Mouse (Mus musculus): ENCODE data around the gene Dgki.

Gene Dgki

DNA sequence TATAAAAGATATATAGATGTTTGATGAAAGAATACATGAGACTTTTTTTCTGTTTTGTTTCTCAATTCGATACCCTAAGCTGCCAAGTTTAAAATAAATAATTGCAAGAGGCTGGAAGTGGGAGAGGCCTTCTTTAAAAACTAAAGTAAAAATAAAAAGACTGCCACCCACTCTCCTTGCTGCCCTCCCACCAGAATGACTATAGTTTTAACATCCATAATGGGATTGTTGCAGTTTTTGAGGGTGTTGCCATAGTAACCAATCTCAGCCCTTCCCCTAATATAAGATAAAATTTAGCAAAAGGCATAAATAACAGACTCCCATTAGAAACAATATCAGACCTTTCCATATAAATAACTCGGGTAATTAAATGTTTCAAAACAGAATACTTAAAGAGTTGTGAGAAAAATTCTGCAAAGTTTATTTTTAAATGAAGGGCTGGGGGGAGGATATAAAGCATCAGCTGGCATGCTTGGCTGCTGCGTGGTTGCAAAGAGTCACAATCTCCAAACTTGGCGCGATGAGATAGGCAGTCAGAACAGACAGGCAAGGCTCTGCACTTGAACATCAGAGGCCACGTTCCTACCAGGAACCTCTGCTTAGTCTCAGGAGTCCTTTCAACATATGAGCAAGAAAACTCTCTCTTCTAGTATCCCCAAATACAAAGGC is 57.8 kb downstream of the Dgki start:
- DNase-seq (ENCODE audit: low read depth, low spot score) = no peak

DNA sequence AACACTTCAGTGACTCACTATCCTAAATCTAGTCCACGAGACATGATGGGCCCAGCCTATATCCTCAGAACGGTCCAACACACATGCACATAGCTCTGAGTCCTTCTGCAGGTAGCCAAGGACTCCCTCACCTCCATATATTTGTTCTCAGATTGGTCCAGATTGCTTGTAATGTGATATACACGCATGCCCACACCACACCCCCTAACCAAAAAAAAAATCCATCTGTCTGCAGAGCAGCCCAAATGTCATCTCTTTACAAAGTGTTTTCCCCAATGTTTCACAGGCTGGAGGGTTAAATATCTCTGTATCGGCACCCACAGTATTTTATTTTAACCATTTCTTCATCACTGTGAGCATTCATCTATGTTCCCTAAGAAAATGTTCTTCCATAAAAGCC is 58.5 kb downstream of the Dgki start:
- DNase-seq (ENCODE audit: low read depth, low spot score) = no peak

DNA sequence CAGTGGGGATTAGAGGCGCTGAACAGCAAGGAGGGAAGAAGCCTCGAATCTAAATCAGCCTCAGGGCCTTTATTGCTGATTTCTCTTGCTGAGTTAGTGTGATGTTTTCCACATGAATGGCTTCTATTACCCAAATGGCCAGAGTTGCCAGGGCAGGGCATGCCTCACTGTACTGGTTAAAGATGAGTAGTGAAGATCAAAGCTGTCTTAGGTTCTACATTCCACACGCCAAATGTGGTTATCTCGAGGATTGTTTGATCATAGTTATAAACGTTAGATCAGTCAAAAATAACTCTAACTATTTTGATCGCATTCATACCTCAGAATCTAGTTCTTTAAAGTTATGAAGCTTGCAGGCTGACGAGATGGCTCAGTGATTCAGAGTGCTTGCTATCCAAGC is 59.8 kb downstream of the Dgki start:
- DNase-seq (ENCODE audit: low read depth, low spot score) = no peak

DNA sequence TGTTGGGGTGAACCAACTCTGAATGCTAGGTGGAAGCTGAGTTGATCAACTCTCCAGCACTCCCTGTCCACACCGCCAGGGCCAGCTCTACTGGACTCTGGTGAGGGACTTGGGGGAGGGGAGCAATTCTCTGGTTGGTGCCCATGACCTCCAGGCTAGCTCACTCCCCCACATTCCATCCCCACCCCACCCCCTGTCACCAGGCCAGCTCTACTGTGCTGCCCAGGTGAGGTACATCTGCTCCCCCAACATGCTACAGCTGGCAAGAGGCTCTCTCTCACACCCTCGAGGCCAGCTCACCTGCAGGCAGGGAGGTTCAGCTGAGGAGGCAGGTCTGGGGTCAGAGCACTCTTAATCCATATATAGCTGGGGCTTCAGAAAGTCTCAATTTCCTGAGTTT is 63.1 kb downstream of the Dgki start:
- no peak for DNase-seq (ENCODE audit: low read depth, low spot score)

DNA sequence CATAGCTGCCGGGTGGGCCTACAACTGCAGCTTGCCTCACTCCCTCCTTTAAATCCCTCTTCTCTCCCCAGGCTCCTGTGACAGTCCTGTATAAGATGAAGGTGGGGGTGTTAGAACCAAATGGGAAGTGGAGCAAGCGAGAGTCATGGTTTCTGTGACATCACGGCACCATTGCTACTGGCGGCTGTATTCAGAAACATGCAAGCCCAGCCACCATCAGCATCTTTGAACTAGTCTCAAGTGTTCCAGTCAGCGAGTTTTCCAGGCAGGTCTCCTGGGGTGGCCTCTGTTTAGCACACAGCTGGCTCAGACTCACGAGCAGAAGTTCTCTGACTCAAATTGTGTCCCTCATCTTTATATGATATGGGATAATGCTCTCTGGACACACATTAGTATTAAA is 68.8 kb downstream of the Dgki start:
- DNase-seq (ENCODE audit: low read depth, low spot score) = no peak

DNA sequence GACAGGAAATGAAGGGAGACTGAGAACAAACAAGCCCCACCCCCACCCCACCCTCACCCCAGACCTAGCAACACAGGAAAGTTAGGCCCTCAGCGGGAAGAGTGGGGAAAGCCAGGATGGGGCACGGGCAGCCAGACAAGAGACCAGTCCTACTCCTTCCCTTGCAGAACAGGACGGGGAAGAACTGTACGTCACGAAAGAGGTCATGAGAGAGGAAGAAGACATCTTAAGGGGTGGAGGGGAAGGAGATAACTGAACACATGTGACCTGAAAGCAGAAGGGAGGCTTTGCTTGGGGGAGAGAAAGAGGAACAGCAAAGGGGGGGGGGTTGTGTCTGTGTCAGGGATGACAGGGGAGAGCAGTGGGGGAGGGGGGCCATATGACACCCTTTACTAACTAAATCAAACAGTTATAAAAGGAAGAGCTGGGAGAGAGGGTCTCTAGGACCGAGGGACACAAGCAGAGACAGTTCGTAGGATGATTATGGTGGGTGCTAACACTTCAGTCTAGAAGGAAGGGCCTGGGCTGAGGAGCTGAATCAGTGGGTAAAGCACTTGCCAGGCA is 77.0 kb downstream of the Dgki start:
- no peak for DNase-seq (ENCODE audit: low read depth, low spot score)

DNA sequence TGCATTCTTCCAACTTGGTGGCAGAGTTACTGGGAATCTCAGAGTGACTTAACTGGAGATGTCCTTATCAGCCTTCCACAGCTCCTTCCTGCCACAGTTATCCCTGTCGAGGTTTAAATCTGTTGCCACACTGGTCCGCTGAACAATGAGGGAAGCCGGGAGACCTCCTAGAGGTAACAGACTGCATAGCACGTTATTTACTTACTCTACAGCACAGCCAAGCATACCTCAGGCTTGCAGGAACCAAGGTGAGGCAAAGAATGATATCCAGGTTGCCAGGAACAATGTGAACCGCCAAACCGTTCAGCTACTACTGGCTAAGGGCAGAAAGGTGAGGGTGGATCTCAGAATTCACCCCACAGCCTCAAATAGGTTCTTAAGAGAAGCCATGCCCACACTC is 78.0 kb downstream of the Dgki start:
- DNase-seq (ENCODE audit: low read depth, low spot score) = no peak

DNA sequence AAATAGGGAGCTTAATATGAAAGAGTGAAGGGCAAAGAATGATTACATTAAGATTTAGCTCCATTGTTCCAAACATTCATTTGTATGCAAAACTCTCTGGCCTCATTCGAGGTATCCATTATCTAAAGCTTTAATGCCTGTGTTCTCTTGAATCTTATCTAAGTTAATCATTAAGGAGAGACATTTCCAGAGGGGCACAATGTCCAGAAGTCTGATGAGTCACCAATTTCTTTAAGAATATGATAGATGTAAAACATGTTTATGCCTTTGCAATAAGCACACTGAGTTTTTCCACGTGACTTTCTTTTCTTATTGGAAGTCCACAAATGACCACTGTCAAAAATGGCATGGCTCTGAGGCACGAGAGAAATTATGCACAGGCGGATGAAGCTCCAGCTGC is 80.9 kb downstream of the Dgki start:
- DNase-seq (ENCODE audit: low read depth, low spot score) = no peak

GRCm38 (mm10) chr6:37216342-37216763 is 83.6 kb downstream of the Dgki start:
- DNase-seq (ENCODE audit: low read depth, low spot score) = no peak

GRCm38 (mm10) chr6:37215655-37216054 is 84.3 kb downstream of the Dgki start:
- no peak for DNase-seq (ENCODE audit: low read depth, low spot score)

- no peak for DNase-seq (ENCODE audit: low read depth, low spot score)
Observed at GRCm38 (mm10) chr6:37212930-37213329, 87.1 kb downstream of the Dgki start.

GRCm38 (mm10) chr6:37211545-37212247 is 88.3 kb downstream of the Dgki start:
- no peak for DNase-seq (ENCODE audit: low read depth, low spot score)

GRCm38 (mm10) chr6:37202901-37203300 is 97.1 kb downstream of the Dgki start:
- DNase-seq (ENCODE audit: low read depth, low spot score) = no peak

DNA sequence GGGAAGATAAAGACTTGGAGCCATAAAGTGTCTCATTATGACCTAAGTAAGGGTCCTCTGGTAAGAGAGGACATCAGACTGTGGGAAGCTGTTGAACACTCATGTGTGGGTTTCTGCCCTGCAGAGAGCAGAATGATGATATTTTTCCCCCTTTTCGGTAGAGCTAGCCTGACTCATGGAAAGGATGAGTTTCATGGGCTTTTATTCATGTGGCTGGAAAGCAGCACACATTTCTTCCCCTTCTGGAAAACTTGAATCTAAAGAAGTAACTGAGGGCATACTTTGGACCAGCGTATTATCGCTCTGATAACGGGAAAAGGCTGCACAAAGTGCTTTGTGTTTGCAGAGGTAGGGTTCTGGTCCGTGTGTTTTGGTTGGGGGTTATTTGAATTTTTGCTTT is 99.1 kb downstream of the Dgki start:
- no peak for DNase-seq (ENCODE audit: low read depth, low spot score)

- no peak for DNase-seq (ENCODE audit: low read depth, low spot score)
Observed at GRCm38 (mm10) chr6:37199502-37199901, 100.5 kb downstream of the Dgki start.

DNA sequence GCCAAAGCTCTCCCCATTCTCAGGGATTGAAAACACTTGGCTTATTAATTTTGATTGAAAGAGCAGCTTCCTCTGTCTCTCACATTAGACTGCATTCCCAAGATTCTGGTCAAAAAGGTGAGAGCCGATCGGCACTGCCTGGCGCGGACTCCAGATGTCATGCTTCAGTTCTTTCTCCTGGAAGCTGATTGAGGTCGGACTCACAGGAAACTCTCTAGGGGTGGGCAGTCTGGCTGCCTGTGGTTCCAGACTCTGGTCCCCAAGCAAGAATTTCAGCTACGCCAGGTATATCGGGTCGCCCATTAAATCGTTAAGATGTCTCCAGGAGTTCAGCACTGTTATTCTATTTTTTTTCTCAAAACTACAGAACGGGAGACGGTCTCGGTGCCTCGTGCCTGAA is 102.2 kb downstream of the Dgki start:
- no peak for DNase-seq (ENCODE audit: low read depth, low spot score)

GRCm38 (mm10) chr6:37196870-37197269 is 103.1 kb downstream of the Dgki start:
- no peak for DNase-seq (ENCODE audit: low read depth, low spot score)

DNA sequence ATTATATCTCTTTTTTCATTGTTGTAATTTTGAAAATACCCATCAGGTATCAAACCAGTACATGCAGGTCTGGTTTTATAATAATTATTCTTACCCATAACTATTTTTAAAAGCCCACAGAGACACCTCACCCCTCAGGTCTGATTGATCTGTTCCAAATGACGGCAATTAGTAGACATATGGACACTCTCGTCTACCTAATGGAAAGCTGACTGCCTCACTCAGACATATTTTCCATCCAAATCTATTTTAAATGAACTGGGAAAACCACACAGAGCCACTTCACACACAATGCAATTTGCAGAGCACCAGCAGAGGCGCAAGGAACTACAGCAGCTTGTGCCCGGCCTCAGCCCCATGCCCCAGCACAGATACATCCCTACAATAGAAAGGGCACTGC is 104.2 kb downstream of the Dgki start:
- no peak for DNase-seq (ENCODE audit: low read depth, low spot score)

DNA sequence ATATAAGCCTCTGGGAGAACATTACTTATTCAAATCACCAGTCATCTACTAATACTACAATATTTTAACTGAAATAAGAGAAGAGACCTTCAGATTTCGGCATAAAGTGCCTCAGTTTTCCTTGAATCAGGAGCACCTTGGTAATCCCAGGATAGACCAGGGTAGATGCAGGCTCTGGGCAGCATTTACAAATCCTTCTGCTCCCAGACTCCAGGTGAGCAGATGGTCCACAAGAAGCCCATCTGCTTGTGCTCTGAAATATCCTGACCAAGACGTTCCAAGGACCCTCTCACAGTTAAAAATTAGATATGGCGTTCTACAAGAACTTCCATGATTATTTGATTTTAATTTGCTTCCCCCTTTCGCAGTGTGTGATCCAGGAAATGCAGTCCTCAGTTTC is 118.0 kb downstream of the Dgki start:
- DNase-seq (ENCODE audit: low read depth, low spot score) = no peak

DNA sequence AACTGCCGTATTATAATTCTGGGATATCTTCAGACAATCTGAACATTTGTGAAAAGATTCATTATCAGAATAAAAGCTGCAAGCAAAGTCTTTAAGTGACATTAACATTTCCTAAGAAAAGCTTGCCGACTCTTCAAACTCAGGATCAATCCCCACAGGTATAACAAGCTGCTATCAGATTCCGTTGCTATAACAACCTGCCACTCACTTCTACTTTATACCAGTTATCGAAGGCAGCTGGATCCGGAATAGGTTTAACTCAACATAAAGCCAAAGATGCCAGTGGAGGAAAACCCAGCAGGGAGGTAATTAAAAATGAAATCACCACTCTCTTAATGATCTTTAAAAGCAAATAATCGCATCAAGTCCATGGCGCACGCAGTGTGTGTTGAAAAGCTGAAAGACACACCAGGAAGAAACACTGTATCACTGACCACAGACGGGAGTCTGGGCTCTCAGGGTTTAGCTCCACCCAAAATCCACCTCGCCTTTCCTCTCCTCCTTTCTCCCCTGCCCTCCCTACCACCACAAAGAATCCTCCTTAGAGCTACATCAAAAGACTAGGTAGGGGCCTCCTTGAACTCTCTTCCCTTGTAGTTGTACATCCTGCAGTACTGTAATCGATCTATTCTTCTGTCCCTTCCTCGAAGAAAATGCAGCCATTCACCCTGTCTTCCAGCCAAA is 128.7 kb downstream of the Dgki start:
- no peak for DNase-seq (ENCODE audit: low read depth, low spot score)

DNA sequence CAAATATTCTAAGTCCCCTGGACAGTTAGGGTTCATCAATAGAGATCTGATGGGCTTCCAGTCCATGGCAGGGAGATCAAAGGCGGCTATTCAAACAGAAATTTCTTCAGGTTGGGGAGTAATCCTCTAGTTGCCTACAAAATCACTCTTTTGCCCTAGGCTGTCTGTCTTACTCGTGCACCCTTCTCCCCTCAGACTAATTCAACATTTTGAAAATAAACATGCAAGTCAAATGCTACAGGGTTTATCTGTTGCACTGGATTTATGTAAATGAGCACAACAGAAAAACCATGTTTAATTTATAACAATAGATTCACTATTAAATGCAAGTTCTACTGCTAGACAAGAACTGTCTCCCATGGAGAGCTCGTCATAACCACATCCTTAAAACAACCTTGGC is 141.1 kb downstream of the Dgki start:
- no peak for DNase-seq (ENCODE audit: low read depth, low spot score)

DNA sequence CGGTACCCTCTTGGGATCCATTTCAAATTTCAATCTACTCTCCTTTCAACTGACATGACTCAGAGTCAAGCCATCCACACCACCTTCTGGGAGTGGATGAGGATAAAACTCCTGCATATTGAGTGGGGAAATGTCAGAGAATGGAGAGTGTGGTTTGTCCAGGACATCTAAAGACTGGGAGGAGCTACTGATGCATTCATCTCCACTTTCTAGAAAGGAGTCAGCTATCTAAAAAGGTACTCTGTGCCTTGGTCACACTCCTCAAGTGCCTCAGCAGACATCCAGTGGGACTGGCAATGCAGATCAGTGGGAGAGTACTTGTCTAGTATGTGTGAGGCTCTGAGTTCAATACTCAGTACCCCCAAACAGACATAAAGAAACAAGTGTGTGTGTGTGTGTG is 145.9 kb downstream of the Dgki start:
- DNase-seq (ENCODE audit: low read depth, low spot score) = no peak

DNA sequence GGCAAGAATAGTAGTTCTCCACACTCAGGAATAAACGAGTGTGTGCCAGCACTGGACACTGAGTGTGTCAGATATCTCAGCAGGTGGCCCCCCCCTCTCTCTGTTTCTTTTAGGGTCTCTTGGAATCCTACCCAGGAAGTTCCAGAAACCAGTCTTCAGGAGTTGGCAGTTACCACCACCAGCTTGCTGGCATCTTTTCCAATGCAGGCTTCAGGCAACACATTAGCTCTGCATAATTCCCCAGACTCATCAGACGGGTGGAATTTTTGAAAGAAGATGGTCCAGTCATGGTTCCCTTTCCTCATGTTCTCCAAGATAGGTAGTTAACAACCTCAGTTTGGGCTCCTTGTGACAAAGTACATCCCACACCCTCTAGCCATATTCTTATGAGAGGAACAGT is 149.5 kb downstream of the Dgki start:
- no peak for DNase-seq (ENCODE audit: low read depth, low spot score)
